Mouse (Mus musculus): ENCODE data around the gene Prm3. TPM values are rescaled to one million over a fixed set of nuclear protein-coding genes. Genes with fewer than 3 reads are reported as not detected.

Prm3 gene
- total RNA-seq (2023) = not detected

DNA sequence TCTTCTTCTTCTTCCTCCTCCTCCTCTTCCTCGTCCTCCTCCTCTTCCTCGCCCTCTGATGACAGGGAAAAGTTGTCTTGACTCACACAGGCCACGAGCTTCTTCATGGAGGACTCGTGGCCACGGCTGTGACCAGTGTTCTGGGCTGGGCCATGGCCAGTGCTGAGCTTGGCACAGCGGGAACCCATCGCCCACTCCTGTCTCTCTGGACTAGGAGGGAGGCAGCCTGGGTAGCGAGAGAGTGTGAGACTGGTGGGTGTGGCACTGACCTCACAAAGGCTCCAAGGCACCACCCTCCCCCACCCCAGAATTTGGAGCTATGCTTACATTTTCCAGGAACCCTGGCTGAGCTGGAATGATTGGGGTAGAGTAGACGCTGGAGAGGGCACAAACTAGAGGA is at the start of gene Prm3:
Gene Prm3, minus strand, starts transcription at position 213 of the 400 bp plus-strand sequence.

GRCm38 (mm10) chr16:10834911-10835587 is 44.3 kb upstream of the Prm3 start, which contains the start of gene Rmi2:
Gene Rmi2 (plus strand): TSS chr16:10835059.

DNA sequence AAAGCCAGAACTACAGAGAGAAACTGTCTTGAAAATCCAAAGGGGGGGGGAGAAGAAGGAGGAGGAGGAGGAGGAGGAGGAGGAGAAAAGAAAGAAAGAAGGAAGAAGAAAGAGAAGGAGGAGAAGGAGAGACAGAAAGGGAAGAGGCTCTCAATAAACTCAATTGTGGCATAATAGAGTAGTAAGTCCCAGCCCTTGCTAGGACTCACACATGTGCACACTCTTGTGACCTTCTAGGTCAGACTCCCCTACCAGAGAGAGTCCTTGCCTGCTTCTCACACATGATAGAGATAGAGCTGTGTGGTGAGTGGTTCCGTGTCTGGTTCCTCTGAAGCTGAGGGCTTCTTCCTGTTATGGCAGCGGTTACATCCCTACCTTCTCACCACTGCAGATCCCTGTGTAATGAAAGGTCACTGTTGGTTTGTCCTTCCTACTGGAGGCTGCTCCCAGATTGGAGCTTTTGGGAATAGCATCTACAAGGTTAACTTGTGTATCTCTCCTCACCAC is 22.2 kb upstream of the Prm3 start, which contains the start of gene Gm11172:
Gene Gm11172, plus strand, starts transcription at position 51 of the 507 bp plus-strand sequence.

DNA sequence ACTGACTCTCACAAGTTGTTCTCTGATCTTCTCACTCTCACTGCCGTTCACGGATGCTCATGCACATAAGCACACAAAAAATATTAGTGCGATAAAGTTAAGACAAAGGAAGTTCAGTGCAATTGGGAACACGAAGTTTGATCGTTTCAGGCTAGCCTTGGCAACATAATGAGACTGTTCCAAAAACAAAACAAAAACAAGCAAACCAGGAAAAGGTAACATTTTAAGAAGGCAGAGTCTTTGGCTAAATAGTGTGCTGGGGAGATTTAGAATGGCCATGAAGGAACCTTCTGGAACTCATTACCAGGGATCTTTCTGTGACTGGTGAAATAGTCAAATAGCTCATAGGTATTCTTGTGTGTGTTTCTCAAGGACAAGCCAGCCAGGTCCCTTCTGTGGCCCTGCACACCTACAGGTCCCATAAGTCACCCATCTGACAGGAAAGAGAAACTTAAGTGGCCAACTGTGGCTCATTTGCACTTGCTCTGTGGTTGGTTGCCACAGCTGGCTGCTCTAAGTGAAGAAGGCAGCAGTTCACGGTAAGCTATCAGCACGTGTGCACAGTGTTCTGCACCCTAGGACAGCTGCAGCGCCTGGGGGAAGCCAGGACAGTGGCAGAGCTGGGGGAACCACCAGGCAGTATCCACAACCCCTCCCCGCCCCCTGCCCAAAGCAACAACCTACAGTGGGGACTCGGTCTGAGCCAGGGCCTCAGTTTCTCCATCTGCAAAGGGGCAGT is 15.2 kb upstream of the Prm3 start, which contains the start of gene Prm1:
Gene Prm1, minus strand, starts transcription at position 51 of the 739 bp plus-strand sequence.

DNA sequence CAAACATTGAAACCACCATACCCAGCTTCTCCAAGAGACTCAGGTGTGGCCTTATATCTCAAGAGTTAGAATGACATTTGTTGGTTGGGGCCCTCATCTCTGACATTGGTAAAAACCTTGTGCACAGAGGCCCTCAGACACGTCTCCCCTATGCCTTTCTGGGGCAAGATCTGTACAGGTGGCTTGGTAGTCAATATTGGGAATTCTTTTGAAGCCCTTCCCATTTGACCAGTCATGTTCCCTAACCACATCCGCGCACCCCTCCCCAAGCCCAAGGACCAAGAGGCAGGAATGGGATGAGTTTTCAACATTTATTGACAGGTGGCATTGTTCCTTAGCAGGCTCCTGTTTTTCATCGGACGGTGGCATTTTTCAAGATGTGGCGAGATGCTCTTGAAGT is 5.3 kb upstream of the Prm3 start, which contains the start of gene Prm2:
Gene Prm2, minus strand, starts transcription at position 101 of the 400 bp plus-strand sequence.

GRCm38 (mm10) chr16:10788271-10788670 is 2.4 kb downstream of the Prm3 start, which contains the start of gene Tnp2:
Gene Tnp2 (minus strand): TSS chr16:10788660.

GRCm38 (mm10) chr16:10785371-10786231 is 5.1 kb downstream of the Prm3 start, which contains the start of gene Socs1:
Gene Socs1 (minus strand): TSS chr16:10785536.

Other genes with a start within 250 kb of the Prm3 start
- gene Dexi, start 247.9 kb downstream of the Prm3 start, total RNA-seq (2023) = 19.5 TPM
- 31.7 TPM for gene Clec16a, start 245.6 kb downstream of the Prm3 start, total RNA-seq (2023)
- 23.9 TPM for gene Socs1, start 5.4 kb downstream of the Prm3 start, total RNA-seq (2023)
- gene Tnp2, start 2.3 kb downstream of the Prm3 start, total RNA-seq (2023) = not detected
- gene Prm2, start 5.2 kb upstream of the Prm3 start, total RNA-seq (2023) = not detected
- not detected for gene Prm1, start 14.9 kb upstream of the Prm3 start, total RNA-seq (2023)
- gene Gm11172, start 22.0 kb upstream of the Prm3 start, total RNA-seq (2023) = not detected
- 7.3 TPM for gene Rmi2, start 44.1 kb upstream of the Prm3 start, total RNA-seq (2023)

All from CD8-positive naive resting alpha-beta T cell, adult 57 days (primary cell).